Mouse (Mus musculus) cortical plate, adult 2 months (tissue): ENCODE results near the gene Chd2.

Experiments used
- CTCF ChIP-seq: fragments of 200-500 bp; IDR thresholded peaks from 2 replicates; pipeline ENCODE4 v1.5.1; 2011; ENCODE audit warnings: mild to moderate bottlenecking, control low read depth, low read length; ENCODE audit not compliant: insufficient read depth; ENCODE audit errors: extremely low read depth
- POLR2A ChIP-seq: fragments of 200-500 bp; IDR thresholded peaks from 2 replicates; pipeline ENCODE4 v1.6.1; 2011; ENCODE audit warnings: mild to moderate bottlenecking, low read length, control low read depth; ENCODE audit not compliant: insufficient read depth; ENCODE audit errors: extremely low read depth

GRCm38 (mm10) chr7:73452187-73452808 lies 89.3 kb downstream of the Chd2 start:
- TF ChIP-seq POLR2A (no peak), CTCF (no peak)
